Mouse (Mus musculus): Measurements from ENCODE around the gene Tfpt. TPM values are rescaled to one million over a fixed set of nuclear protein-coding genes. Genes with fewer than 3 reads are reported as not detected.

Tfpt gene
- polyA plus RNA-seq, 1 experiment from 2014 or later, result 14.6 TPM

Small RNAs within 50 kb of the gene (microRNA-seq; reads per million reads assigned to microRNA genes)
- not detected for gene Gm25100
- gene Mir3572, result 2.6 reads per million

Other genes with a start within 250 kb of the Tfpt start
- 0.29 and 0.35 TPM in 2 replicates for gene Cacng8, start 239.2 kb downstream of the Tfpt start, polyA plus RNA-seq (2015; fragmentation: Nextera tagmentation; extraction: Ambion mirVana)
- 0.22 and 0.39 TPM in 2 replicates for gene Cacng6, start 205.7 kb downstream of the Tfpt start, polyA plus RNA-seq (2015; fragmentation: Nextera tagmentation; extraction: Ambion mirVana)
- 0.06 TPM in 1 of 2 replicates, not detected in the other for gene Tarm1, start 127.3 kb downstream of the Tfpt start, polyA plus RNA-seq (2015; fragmentation: Nextera tagmentation; extraction: Ambion mirVana)
- gene Oscar, start 13.8 kb downstream of the Tfpt start, polyA plus RNA-seq (2015; fragmentation: Nextera tagmentation; extraction: Ambion mirVana), result 0.06 and 0.17 TPM in 2 replicates
- 491 and 535 TPM in 2 replicates for gene Ndufa3, start 12.6 kb downstream of the Tfpt start, polyA plus RNA-seq (2015; fragmentation: Nextera tagmentation; extraction: Ambion mirVana)
- 40.3 and 43.6 TPM in 2 replicates for gene Prpf31, start 56 bp upstream of the Tfpt start, polyA plus RNA-seq (2015; fragmentation: Nextera tagmentation; extraction: Ambion mirVana)
- 19.7 and 20.0 TPM in 2 replicates for gene Cnot3, start 15.3 kb upstream of the Tfpt start, polyA plus RNA-seq (2015; fragmentation: Nextera tagmentation; extraction: Ambion mirVana)
- 10.6 and 11.7 TPM in 2 replicates for gene Leng1, start 35.9 kb upstream of the Tfpt start, polyA plus RNA-seq (2015; fragmentation: Nextera tagmentation; extraction: Ambion mirVana)
- gene Tmc4, start 47.6 kb upstream of the Tfpt start, polyA plus RNA-seq (2015; fragmentation: Nextera tagmentation; extraction: Ambion mirVana), result 70.1 and 77.4 TPM in 2 replicates
- gene Tsen34, start 62.9 kb upstream of the Tfpt start, polyA plus RNA-seq (2015; fragmentation: Nextera tagmentation; extraction: Ambion mirVana), result 143 TPM in 2 replicates
- 27.1 and 28.3 TPM in 2 replicates for gene Mboat7, start 63.6 kb upstream of the Tfpt start, polyA plus RNA-seq (2015; fragmentation: Nextera tagmentation; extraction: Ambion mirVana)
- gene Rps9, start 74.1 kb upstream of the Tfpt start, polyA plus RNA-seq (2015; fragmentation: Nextera tagmentation; extraction: Ambion mirVana), result 1,098 and 1,141 TPM in 2 replicates
- gene Pirb, start 90.5 kb upstream of the Tfpt start, polyA plus RNA-seq (2015; fragmentation: Nextera tagmentation; extraction: Ambion mirVana), result 0.82 and 1.0 TPM in 2 replicates
- 0.05 TPM in 1 of 2 replicates, not detected in the other for gene Gm15448, start 195.8 kb upstream of the Tfpt start, polyA plus RNA-seq (2015; fragmentation: Nextera tagmentation; extraction: Ambion mirVana)
- 0.05 and 0.15 TPM in 2 replicates for gene Pira2, start 215.1 kb upstream of the Tfpt start, polyA plus RNA-seq (2015; fragmentation: Nextera tagmentation; extraction: Ambion mirVana)